Mouse (Mus musculus) hindbrain, embryonic 16.5 days (tissue): ENCODE measurements around the gene H2al1c. TPM values are rescaled to one million over a fixed set of nuclear protein-coding genes. Genes with fewer than 3 reads are reported as not detected.

ENCODE experiments used
- ATAC-seq: fragments of 200-750 bp; cut with Nextera tagmentation; 2 replicates; pipeline ENCODE4 v1.8.0; 2017; ENCODE audit warnings: moderate TSS enrichment, moderate library complexity
- H3K27ac ChIP-seq: fragments of 300-500 bp; sonication (generic); 2 replicates; pipeline ENCODE4 v1.5.1; 2014; ENCODE audit warnings: low read depth, mild to moderate bottlenecking, control low read depth, low read length, moderate library complexity
- H3K27me3 ChIP-seq: fragments of 300-500 bp; sonication (generic); replicated peaks from 2 replicates; pipeline ENCODE4 v1.6.1; 2014; ENCODE audit warnings: low read length; ENCODE audit not compliant: control insufficient read depth, insufficient read depth
- H3K36me3 ChIP-seq: fragments of 300-500 bp; sonication (generic); 2 replicates; pipeline ENCODE4 v1.6.1; 2014; ENCODE audit warnings: mild to moderate bottlenecking, low read length, moderate library complexity, mixed read lengths; ENCODE audit not compliant: control insufficient read depth, insufficient read depth
- H3K4me1 ChIP-seq: fragments of 300-500 bp; sonication (generic); 2 replicates; pipeline ENCODE4 v1.6.1; 2014; ENCODE audit warnings: low read depth, low read length; ENCODE audit not compliant: control insufficient read depth, insufficient read depth
- H3K4me2 ChIP-seq: fragments of 300-500 bp; sonication (generic); 2 replicates; pipeline ENCODE4 v1.6.1; 2014; ENCODE audit warnings: mild to moderate bottlenecking, low read length, control low read depth, moderate library complexity
- H3K4me3 ChIP-seq: fragments of 300-500 bp; sonication (generic); 2 replicates; pipeline ENCODE4 v1.5.1; 2014; ENCODE audit warnings: mild to moderate bottlenecking, low read length, control low read depth, moderate library complexity
- H3K9ac ChIP-seq: fragments of 300-500 bp; sonication (generic); 2 replicates; pipeline ENCODE4 v1.6.1; 2014; ENCODE audit warnings: low read depth, mild to moderate bottlenecking, control low read depth, low read length, moderate library complexity
- H3K9me3 ChIP-seq: fragments of 300-500 bp; sonication (generic); 2 replicates; pipeline ENCODE4 v1.6.1; 2014; ENCODE audit warnings: mild to moderate bottlenecking, low read length, moderate library complexity; ENCODE audit not compliant: control insufficient read depth
- WGBS: fragments of 180-500 bp; shearing (Covaris S2); extraction: QIAGEN DNeasy Blood & Tissue Kit; methylation state at CpG from one replicate; pipeline ENCODE4 v1.1.7; 2014; 5-methylcytosine and 5-hydroxymethylcytosine counted together
- polyA plus RNA-seq: library from polyadenylated mRNA; unstranded; fragments of >200 nt; fragmentation: Nextera tagmentation; extraction: Ambion mirVana; gene quantifications from 2 replicates; pipeline ENCODE4 v1.2.1, GENCODE M21; 2015

The H2al1c gene
- polyA plus RNA-seq, 1 experiment from 2014 or later: not detected

DNA sequence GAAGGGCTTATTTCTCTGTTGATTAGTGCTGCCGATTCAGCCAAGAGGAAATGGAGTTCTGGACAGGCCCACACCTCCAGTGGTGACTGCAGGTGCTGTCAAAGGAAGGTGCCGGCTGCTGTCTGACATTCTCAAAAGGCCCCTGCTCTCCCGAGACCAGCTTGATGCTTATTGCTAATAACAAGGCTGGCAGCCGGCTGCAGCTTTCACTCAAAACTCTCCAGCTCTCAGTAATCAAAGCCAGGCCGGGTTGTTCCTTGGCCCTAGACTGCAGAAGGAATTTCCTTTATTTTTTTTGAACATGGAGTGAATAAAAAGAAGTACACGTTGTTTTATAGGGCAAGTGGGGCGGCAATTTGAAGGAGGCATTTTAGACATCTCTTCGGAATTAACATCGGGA is 40.3 kb downstream of the H2al1c start:
- Histone ChIP-seq H3K4me1 (peaks cover 3% of the 10 kb centered on the region), H3K36me3 (no peaks in the 10 kb centered on the region), H3K4me2 (no peak overlapping the region), H3K27me3 (no peaks in the 10 kb centered on the region), H3K9me3 (no peaks in the 10 kb centered on the region), H3K9ac (no peak overlapping the region), H3K27ac (no peak overlapping the region), H3K4me3 (no peak overlapping the region)
- ATAC-seq: no peak
- WGBS: 58% methylated on average over 9 of the region's 9 CpGs

GRCm38 (mm10) chrX:11346756-11347155 is 41.3 kb downstream of the H2al1c start:
- no peaks in the 10 kb centered on the region for H3K36me3 ChIP-seq
- H3K4me2 ChIP-seq: no peak overlapping the region
- H3K27me3 ChIP-seq: no peaks in the 10 kb centered on the region; the same call in 1 of the 2 replicates
- no peak overlapping the region for H3K27ac ChIP-seq
- no peak overlapping the region for H3K4me3 ChIP-seq
- no peak for ATAC-seq
- H3K9ac ChIP-seq: no peak overlapping the region
- H3K9me3 ChIP-seq: no peaks in the 10 kb centered on the region
- WGBS: 80% methylated on average over 3 of the region's 3 CpGs
- peaks cover 3% of the 10 kb centered on the region for H3K4me1 ChIP-seq

Other genes with a start within 250 kb of the H2al1c start
- not detected in 2 replicates for gene H2al1a, start 6.4 kb upstream of the H2al1c start, polyA plus RNA-seq
- not detected in 2 replicates for gene H2al1b, start 3.2 kb upstream of the H2al1c start, polyA plus RNA-seq
- not detected in 2 replicates for gene H2al1d, start 3.2 kb downstream of the H2al1c start, polyA plus RNA-seq
- gene H2al1e, start 6.3 kb downstream of the H2al1c start, polyA plus RNA-seq: not detected in 2 replicates
- not detected in 2 replicates for gene H2al1f, start 9.5 kb downstream of the H2al1c start, polyA plus RNA-seq
- gene H2al1g, start 12.6 kb downstream of the H2al1c start, polyA plus RNA-seq: not detected in 2 replicates
- gene H2al1h, start 15.8 kb downstream of the H2al1c start, polyA plus RNA-seq: not detected in 2 replicates
- gene H2al1i, start 19.0 kb downstream of the H2al1c start, polyA plus RNA-seq: not detected in 2 replicates
- not detected in 2 replicates for gene H2al1j, start 22.2 kb downstream of the H2al1c start, polyA plus RNA-seq